Mouse (Mus musculus) cerebellum, adult 2 months (tissue): ENCODE data around the gene Slc47a2.

Experiments
- CTCF ChIP-seq: fragments of 200-500 bp; IDR thresholded peaks from 2 replicates; pipeline ENCODE4 v1.5.1; 2011; ENCODE audit warnings: low read depth, mild to moderate bottlenecking, control low read depth, low read length, moderate library complexity, borderline replicate concordance; ENCODE audit not compliant: insufficient read depth
- POLR2A ChIP-seq: fragments of 200-500 bp; IDR thresholded peaks from 2 replicates; pipeline ENCODE4 v1.6.1; 2011; ENCODE audit warnings: low read length, control low read depth, borderline replicate concordance; ENCODE audit not compliant: insufficient read depth

GRCm38 (mm10) chr11:61349337-61349736 lies 6.7 kb upstream of the Slc47a2 start:
- TF ChIP-seq CTCF (peak; percentile 93), POLR2A (no peak)
